Mouse (Mus musculus) liver (tissue): ENCODE measurements around the gene Tmem136.

Experiments used
- DNase-seq: peaks from one replicate; pipeline ENCODE4 v3.0.0-alpha.2; 2020; ENCODE audit warnings: mixed read lengths

Gene Tmem136

DNA sequence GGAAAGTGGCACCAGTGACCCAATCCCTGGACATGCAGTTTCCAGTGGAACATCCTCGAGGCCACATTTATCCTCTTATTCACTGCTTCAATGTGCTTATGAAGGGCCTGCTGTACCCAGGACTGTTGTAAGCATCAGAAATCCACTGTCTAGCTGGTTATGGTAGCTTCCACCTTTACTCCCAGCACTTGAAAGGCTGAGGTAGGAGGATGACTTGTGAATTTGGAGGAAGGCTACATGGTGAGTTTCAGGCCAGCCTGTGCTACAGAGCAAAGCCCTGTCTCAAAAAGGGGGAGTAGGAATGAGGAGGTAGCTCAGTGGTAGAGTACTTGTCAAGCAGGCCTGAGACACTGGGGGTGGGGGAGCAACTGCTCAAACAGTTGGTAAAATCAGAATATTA, 8.3 kb downstream of the Tmem136 start:
- DNase-seq: no peak

GRCm38 (mm10) chr9:43107555-43107954, 8.8 kb downstream of the Tmem136 start:
- DNase-seq: no peak

GRCm38 (mm10) chr9:43107187-43107517, 9.2 kb downstream of the Tmem136 start, which contains the start of gene Arhgef12:
Arhgef12 (minus strand) TSS chr9:43107239.
- peak; percentile 24 for DNase-seq

- peak; percentile 43 for DNase-seq
Measured at GRCm38 (mm10) chr9:43106426-43107186, 9.8 kb downstream of the Tmem136 start.

DNA sequence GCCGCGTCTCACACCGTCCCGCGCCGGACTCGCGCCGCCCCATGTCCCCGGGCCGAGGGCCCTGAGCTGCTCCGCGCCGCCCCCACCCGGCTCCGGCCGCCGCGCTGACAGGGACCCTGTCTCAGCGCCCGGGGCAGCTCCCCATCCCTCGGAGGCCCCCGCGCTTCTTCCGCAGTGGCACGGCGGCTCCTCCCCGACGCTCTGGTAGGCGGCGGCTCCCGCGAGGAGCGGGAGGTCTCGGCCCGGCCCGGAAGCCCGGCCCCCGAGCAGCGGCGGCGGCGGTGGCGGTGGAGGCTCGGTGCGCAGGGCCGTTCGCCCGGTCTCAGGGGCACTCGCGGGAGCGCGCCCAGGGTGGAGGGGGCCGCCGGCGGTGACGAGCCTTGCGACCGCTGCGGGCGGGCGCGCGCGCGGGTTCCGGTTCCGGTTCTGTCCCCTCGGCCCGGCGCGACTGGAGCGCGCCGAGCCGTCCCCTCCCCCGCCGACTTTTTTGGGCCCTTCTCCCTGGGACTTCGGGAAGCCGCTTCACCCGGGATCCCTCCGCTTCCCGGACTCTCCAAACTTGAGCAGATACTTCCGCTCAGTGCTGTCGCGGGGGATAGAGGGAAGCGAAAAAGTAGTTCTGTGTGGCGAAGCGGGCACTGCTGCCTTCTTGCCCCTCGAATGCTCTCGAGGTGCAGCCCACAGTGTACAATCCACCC, 10.6 kb downstream of the Tmem136 start:
- DNase-seq: peak; percentile 86

DNA sequence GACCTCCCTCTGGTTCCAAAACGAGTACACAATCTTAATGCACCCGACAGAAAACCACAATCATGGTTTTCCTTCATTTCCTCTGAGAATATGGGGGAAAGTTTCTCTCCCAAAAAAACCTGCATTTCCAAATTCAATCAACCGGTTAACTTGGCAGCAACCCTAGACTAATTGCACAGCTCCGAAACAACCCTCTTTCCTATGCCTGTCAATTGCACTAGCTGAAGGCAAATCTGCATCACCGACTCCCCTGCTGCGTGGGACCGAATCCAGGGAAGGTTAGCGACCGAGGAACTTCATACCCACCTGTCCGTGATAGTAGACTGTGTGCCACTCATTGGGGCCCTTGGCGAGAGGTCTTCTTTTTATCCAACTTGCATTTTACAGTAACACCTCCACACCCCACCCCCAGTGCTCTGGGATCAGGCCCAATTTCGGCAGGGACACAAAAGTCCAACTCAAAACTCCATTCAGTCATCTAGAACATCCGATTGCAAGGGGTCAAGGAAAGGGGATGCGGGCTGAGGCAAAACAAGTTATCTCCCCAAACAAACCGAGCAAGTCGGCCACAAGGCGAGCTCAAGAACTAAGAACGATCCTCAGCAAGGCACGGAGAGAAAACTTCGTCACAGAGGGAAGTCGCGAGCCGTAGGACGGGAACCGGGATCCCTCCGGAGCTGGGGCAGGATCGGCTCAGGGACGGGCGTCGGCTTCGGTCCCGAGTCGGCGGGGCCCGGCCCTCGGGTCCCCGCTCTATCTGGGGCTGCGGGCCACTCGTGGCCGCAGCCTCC, 11.3 kb downstream of the Tmem136 start:
- peak; percentile 56 for DNase-seq

- no peak for DNase-seq
Measured at GRCm38 (mm10) chr9:43104526-43104872, 11.9 kb downstream of the Tmem136 start.

DNA sequence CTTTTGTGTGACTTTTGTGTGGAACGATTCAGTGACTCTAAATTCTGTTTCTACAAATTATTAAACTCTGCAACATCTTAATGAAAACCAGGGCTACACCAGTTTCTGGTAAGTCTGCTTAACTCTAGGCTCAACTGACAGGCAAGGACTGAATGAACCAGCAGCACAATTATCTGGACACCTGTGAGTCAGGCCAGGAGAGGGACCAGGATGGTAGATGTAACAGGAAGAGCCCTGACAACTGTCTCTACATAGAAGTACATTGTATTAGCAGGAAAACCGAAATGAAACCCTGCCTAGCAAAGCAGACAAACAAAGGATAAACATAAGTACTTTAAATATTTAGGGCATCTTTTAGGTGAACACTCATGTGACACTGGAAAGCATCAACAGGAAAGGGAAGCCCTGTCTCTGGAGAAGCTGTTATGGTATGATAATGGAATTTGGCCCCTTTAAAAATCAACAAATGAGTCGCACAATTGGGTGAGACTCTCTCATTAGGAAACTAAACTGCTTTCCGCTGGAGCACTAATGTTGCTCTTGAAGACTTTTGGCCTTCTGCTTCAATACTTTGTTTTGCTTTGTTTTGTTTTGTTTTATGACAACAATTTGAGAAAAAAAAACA, 12.6 kb downstream of the Tmem136 start:
- peak; percentile 38 for DNase-seq

GRCm38 (mm10) chr9:43102931-43103330, 13.4 kb downstream of the Tmem136 start:
- DNase-seq: peak; percentile 62

- DNase-seq: peak; percentile 81
Measured at GRCm38 (mm10) chr9:43101936-43102595, 14.3 kb downstream of the Tmem136 start.

GRCm38 (mm10) chr9:43098922-43099321, 17.4 kb downstream of the Tmem136 start:
- DNase-seq: no peak

DNA sequence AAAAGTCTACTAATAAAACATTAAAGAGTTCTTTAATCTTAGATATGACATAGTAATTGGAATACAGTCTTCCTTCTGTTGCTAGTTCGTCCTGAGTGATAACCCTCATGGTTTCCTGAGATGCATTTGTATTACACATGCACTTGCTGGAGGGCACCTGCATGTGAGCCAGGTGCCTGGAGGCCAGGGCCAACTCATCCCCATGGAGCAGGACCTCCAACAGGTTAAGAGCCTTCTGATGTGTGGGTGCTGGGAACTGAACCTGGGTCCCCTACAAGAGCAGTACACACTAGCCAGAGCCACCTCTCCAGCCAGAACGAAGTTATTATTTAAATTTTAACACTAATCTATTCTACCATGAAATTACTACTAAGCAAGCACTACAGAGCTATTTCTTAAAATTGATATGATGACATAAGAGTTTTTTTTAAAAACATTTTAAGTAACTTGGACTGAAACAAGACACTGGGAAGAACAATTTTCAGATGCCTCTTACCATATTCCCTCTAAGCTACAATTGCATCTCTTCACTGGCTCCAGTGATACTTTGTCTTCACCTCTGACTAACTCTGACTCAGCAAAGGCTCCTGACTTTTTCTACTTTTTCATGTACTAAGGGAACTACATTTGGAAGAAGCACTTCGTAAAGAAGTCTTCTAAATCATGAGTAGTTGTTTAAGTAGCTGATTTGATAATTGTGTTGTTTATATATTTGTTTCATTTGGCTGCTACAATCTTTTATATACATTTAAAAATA, 18.4 kb downstream of the Tmem136 start:
- no peak for DNase-seq

GRCm38 (mm10) chr9:43096337-43096736, 20.0 kb downstream of the Tmem136 start:
- DNase-seq: no peak

DNA sequence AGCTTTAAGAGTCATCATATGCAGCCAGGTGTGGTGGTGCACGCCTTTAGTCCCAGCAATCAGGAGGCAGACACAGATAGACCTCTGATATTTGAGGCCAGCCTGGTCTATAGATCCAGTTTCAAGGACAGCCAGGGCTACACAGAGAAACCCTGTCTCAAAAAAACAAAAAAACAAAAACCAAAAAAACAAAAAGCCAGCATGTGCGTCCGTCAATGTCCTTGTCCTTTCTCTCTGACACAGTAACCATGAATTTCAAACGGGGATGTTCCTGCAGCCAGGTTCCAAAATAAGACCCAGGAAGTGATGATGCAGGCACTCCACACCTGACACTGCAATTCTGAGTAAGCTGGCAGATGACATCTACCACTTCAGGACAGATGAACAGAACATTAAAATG, 21.5 kb downstream of the Tmem136 start:
- no peak for DNase-seq

- no peak for DNase-seq
Measured at GRCm38 (mm10) chr9:43093803-43094202, 22.6 kb downstream of the Tmem136 start.

DNA sequence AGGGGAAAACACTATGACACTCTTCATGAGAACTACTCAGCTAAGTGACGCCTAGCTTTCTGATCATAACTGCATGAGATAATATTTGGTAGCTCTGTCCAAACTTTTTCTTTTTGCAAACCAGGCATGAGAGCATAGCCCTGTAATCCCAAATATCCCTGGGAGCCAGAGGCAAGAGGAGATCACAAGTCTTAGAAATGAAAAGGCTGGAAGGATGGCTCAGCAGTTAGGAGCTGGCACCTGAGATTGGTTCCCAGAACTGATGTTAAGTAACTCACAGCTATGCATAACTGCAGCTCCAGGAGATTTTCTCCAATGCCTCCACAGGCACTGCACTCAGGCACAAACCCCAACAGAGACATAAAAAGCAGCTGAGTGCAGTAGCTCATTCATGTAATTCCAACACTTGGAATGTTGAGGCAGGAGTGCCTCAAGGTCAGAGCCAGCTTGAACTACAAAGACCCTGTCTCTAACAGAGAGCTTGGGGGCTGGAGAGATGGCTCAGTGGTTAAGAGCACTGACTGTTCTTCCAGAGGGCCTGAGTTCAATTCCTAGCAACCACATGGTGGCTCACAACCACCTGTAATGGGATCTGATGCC, 30.6 kb downstream of the Tmem136 start:
- DNase-seq: no peak

DNA sequence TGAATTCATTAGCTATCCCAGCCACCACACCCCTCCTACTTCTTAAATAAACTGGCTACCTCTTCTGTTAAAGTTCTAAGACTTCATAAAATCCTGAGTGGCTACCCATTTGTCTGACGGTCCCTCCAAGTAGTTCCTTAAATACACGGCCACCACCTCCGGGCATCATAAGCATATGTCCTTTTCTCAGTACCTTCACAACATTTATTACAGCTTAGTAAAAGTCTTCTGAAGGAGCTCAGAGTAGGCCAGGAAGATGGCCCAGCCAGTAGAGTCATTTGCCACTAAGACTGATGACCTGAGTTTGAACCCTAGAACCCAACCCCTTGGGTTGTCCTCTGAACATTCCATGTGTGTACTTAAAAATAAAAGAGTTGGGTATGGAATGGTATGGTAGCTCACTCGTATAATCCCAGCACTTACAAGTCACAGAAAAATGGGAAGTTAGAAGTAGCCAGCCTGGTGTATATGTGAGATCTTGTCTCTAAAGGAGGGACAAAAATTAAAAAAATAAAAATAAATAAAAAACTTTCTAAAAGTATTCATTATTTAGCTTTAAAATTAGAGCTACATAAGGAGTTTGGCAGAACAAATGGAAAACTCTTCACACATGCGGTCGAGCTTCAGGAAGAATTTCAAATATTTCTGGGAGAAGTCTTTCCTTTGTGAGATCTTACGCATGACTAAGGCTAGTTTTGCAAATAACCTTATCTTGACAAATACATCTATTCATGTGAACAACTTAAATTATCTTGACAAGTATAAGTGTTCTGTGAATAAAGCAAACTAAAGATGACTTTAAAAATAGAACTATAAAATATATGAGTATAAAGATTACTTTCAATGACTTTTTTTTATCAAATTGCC, 31.6 kb downstream of the Tmem136 start:
- DNase-seq: no peak

DNA sequence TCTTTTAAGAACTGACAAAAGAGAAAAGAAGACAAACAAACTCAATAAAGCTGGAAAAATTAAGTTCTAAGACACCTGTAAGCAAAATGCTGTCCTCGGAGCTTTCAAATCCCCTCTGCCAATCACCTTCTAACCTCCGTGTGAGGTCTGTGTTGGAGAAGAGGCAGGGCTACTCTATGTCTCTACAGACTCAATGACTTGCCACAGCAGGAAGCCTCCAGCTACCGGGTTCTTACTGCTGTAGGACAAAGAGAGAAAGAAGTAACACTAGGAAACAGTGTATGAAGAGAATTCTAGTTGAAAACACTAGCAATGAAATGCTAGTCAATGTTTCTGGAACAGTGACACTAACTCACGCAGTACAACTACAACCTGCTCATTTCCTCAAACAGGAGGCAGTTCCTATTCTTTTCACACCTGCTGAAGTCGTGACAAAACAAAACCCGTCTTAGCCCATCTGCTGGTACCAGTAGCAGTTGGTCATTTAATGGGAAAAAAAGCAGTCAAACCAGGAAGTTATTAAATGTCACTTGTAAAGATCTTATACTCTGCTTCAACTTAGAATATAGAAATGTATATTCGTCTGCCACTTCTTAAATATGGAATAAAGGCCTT, 32.8 kb downstream of the Tmem136 start:
- no peak for DNase-seq

DNA sequence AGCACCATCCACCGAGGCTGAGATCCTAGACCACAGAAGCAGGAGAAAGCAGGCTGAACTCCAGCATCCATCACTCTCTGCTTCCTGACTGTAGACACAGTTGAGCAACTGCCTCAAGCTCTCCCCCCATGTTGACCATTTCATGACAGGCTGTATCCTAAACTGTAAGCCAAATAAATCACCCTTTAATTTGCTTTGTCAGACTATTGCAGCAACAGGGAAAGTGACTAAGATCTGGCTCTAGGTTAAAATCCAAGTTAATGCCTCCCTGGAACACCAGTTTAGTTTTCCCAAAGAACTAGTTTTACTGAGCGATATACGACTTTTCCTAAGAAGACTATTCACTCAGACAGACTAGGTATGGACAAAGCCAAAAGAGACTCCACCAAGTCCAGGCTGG, 37.7 kb downstream of the Tmem136 start:
- DNase-seq: no peak

DNA sequence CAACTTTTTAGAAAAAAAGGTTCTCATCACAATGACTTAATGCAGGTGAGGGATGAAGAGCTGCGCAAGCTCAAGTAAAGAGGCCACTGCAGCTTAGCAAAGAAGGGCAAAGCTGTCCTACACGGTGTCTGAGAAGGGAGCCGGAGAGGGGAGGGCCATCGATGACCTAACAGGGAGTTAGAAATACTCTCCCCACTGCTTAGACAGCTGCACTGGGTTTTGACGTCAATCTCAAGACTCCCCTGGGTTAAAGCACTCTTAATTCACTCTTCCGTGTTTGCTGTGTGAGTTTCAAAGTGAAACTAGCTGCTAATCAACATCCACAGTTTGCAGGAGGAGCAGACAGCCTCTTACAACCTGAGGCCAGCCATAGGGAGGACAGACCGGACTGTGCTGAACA, 40.2 kb downstream of the Tmem136 start:
- DNase-seq: no peak
